Mouse (Mus musculus) thymus, adult 2 months (tissue): ENCODE measurements around the gene Depdc5. TPM values are rescaled to one million over a fixed set of nuclear protein-coding genes. Genes with fewer than 3 reads are reported as not detected.
"Not testable (repeated sequence)": the region's sequence is repeated elsewhere in the genome, so short reads cannot be mapped to it uniquely, and the experiment has no call there.

Experiments used
- DNase-seq: peaks from one replicate; pipeline ENCODE4 v3.0.0; 2021
- H3K27ac ChIP-seq: fragments of 200-500 bp; 2 replicates; pipeline ENCODE4 v1.5.1; 2012; ENCODE audit warnings: low read length, control low read depth; ENCODE audit not compliant: control insufficient read depth, insufficient read depth
- H3K27me3 ChIP-seq: fragments of 200-500 bp; 2 replicates; pipeline ENCODE4 v1.6.1; 2012; ENCODE audit warnings: mild to moderate bottlenecking, low read length, moderate library complexity, mixed read lengths; ENCODE audit not compliant: control insufficient read depth, insufficient read depth
- H3K36me3 ChIP-seq: fragments of 200-500 bp; 2 replicates; pipeline ENCODE4 v1.6.1; 2012; ENCODE audit warnings: mild to moderate bottlenecking, low read length, moderate library complexity; ENCODE audit not compliant: control insufficient read depth, insufficient read depth
- H3K4me1 ChIP-seq: fragments of 200-500 bp; replicated peaks from 2 replicates; pipeline ENCODE4 v1.6.1; 2012; ENCODE audit warnings: low read length; ENCODE audit not compliant: control insufficient read depth, insufficient read depth
- H3K4me3 ChIP-seq: fragments of 200-500 bp; 2 replicates; pipeline ENCODE4 v1.5.1; 2012; ENCODE audit warnings: mild to moderate bottlenecking, low read length, control low read depth, moderate library complexity; ENCODE audit not compliant: control insufficient read depth, insufficient read depth
- CTCF ChIP-seq: fragments of 200-500 bp; IDR thresholded peaks from 2 replicates; pipeline ENCODE4 v1.5.1; 2012; ENCODE audit warnings: mild to moderate bottlenecking, control low read depth, low read length, moderate library complexity, borderline replicate concordance; ENCODE audit not compliant: control insufficient read depth, poor library complexity, insufficient read depth; ENCODE audit errors: extremely low read depth
- POLR2A ChIP-seq: fragments of 200-500 bp; IDR thresholded peaks from 2 replicates; pipeline ENCODE4 v1.6.1; 2012; ENCODE audit warnings: mild to moderate bottlenecking, low read length, control low read depth, moderate library complexity; ENCODE audit not compliant: control insufficient read depth, poor library complexity, insufficient read depth; ENCODE audit errors: extremely low read depth
- WGBS: fragments of 180-500 bp; shearing (Covaris S2); methylation state at CpG from one replicate; pipeline ENCODE4 v1.1.7; 2018; 5-methylcytosine and 5-hydroxymethylcytosine counted together
- polyA plus RNA-seq: library from polyadenylated mRNA; depleted of rRNA; stranded (reverse); fragments of >200 nt; gene quantifications from 2 replicates; pipeline ENCODE4 v1.2.3, GENCODE M21; 2012

The Depdc5 gene
- polyA plus RNA-seq, 1 experiment: 25.1 TPM

GRCm38 (mm10) chr5:32834497-32834896, 29.0 kb upstream of the Depdc5 start:
- Histone ChIP-seq H3K36me3 (peaks cover 85% of the 10 kb centered on the region), H3K27me3 (no peaks in the 10 kb centered on the region), H3K4me1 (no peaks in the 10 kb centered on the region), H3K4me3 (no peak overlapping the region), H3K27ac (no peak overlapping the region)
- DNase-seq: no peak
- TF ChIP-seq CTCF: no peak
- WGBS: 96% methylated on average over 1 of the region's 1 CpGs

DNA sequence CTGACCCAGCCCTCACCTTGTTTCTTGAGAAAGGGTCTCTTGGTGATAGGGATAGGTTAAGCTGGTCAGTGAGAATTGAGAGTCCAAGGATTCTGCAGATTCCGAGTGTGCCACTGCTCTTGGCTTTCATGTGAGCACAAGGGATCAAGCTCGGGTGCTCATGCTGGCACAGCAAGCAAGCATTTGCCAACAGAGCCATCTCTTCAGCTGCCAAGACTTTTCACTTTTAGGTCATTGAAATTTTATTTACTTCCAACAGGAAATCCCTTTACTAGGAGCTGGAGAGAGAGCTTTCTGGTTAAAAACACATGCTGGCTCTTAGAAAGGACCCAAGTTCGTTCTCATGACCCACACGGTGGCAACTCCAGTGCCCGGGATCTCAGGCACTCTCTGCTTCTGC, 26.5 kb upstream of the Depdc5 start:
- Histone ChIP-seq H3K4me3 (no peak overlapping the region), H3K36me3 (peaks cover 84% of the 10 kb centered on the region), H3K4me1 (no peaks in the 10 kb centered on the region), H3K27me3 (no peaks in the 10 kb centered on the region), H3K27ac (no peak overlapping the region)
- TF ChIP-seq CTCF (no peak), POLR2A (no peak)
- 96% methylated on average over 5 of the region's 5 CpGs for WGBS
- no peak for DNase-seq

DNA sequence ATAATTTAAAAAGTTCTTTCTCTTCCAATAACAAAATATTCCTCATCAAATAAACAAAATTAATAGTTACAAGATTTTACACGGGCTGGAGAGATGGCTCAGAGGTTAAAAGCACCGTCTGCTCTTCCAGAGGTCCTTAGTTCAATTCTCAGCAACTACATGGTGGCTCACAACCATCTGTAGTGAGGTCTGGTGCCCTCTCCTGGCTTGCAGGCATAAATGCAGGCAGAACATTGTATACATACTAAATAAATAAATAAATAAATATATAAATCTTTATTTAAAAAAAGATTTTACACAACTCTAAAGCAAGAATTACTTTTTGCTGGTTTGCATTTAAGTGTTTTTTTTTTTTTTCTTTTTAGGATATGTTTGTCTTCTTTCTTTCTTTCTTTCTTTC, 23.5 kb upstream of the Depdc5 start:
- H3K36me3 ChIP-seq: peaks cover 87% of the 10 kb centered on the region
- no peak overlapping the region for H3K27ac ChIP-seq
- H3K4me1 ChIP-seq: no peaks in the 10 kb centered on the region
- DNase-seq: no peak
- WGBS: 99% methylated on average over 2 of the region's 2 CpGs
- no peak overlapping the region for H3K4me3 ChIP-seq
- no peaks in the 10 kb centered on the region for H3K27me3 ChIP-seq
- TF ChIP-seq CTCF: no peak
- TF ChIP-seq POLR2A: no peak

GRCm38 (mm10) chr5:32849178-32849577, 14.3 kb upstream of the Depdc5 start:
- Histone ChIP-seq H3K36me3 (peaks cover 5% of the 10 kb centered on the region), H3K4me1 (0 out of 2 replicates have a peak, but pooled peaks cover 4% of the 10 kb centered on the region), H3K27ac (no peak overlapping the region), H3K4me3 (no peak overlapping the region), H3K27me3 (no peaks in the 10 kb centered on the region)
- 95% methylated on average over 3 of the region's 3 CpGs for WGBS
- no peak for TF ChIP-seq POLR2A
- TF ChIP-seq CTCF: no peak
- no peak for DNase-seq

- WGBS: 93% methylated on average over 3 of the region's 3 CpGs
- H3K36me3 ChIP-seq, H3K27me3 ChIP-seq, H3K4me1 ChIP-seq, DNase-seq, H3K4me3 ChIP-seq, H3K27ac ChIP-seq: not testable (repeated sequence)
Measured at GRCm38 (mm10) chr5:32849580-32849979, 13.9 kb upstream of the Depdc5 start.

DNA sequence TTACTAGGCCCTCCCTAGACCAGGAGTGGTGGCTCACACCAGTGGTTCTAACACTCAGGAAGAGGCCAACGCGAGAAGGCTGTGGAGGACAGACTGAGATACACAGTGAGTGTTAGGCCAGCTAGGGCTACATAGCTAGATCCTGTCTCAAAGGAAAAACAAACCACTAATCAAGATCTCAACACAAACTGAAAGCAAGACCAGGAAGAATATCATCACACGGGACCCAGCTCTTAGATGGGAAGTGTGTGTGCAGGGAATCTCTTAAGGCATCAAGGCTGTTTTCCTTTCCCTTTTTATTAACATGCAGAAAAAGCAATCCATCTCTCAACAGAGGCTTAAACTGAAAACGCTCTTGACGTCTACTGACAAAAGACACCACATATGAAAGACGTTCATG, 11.5 kb upstream of the Depdc5 start:
- H3K27ac ChIP-seq: no peak overlapping the region
- 12% methylated on average over 6 of the region's 6 CpGs for WGBS
- no peak for DNase-seq
- no peaks in the 10 kb centered on the region for H3K27me3 ChIP-seq
- H3K4me3 ChIP-seq: no peak overlapping the region
- no peaks in the 10 kb centered on the region for H3K36me3 ChIP-seq
- TF ChIP-seq POLR2A: no peak
- peaks cover 4% of the 10 kb centered on the region; the same call in 1 of the 2 replicates for H3K4me1 ChIP-seq

GRCm38 (mm10) chr5:32853731-32854507, 9.6 kb upstream of the Depdc5 start, which contains the start of gene Prr14l:
TSS of gene Prr14l (minus strand) at chr5:32854256.
- peak within 1 kb of the TSS; percentile 79 for H3K4me3 ChIP-seq
- peak; percentile 100 for DNase-seq
- under 1% methylated on average over 51 of the region's 51 CpGs for WGBS
- TF ChIP-seq CTCF (0 out of 2 replicates have a peak, but pooled peaks have one; percentile 41), POLR2A (peak; percentile 89)
- H3K27me3 ChIP-seq: no peaks in the 10 kb centered on the region
- H3K27ac ChIP-seq: peak within 1 kb of the TSS; percentile 25; the same call in 1 of the 2 replicates
- H3K36me3 ChIP-seq: no peaks in the 10 kb centered on the region
- peaks cover 6% of the 10 kb centered on the region; the same call in 1 of the 2 replicates for H3K4me1 ChIP-seq
